Mouse (Mus musculus) c-Kit-positive CD71-positive TER-119-negative erythroid progenitor cells, embryonic 14.5 days (primary cell): ENCODE data around the gene B230307C23Rik.
"Not testable (repeated sequence)": the region's sequence is repeated elsewhere in the genome, so short reads cannot be mapped to it uniquely, and the experiment has no call there.

Experiments used
- DNase-seq: peaks from one replicate; pipeline ENCODE4 v3.0.0-alpha.2; 2013; ENCODE audit warnings: low read depth

The B230307C23Rik gene

DNA sequence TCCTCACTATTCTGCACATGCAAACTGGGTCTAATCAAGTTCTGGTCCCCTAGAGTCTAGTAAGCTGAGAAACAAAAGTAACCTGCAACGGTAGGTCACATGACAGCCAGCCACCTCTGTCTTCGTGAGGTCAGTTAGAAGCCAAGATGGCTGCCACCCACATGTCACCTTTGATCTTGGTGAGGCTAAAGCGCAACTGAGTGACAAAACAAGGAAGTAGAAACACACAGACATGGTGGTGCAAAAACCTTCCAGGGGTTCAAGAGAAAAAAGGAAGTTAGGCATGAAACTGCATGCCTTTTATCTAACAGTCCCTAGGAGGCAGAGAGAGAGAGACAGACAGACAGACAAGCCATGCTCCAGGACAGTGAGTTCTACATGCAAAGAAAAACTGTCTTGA is 25.0 kb downstream of the B230307C23Rik start:
- DNase-seq, result no peak

DNA sequence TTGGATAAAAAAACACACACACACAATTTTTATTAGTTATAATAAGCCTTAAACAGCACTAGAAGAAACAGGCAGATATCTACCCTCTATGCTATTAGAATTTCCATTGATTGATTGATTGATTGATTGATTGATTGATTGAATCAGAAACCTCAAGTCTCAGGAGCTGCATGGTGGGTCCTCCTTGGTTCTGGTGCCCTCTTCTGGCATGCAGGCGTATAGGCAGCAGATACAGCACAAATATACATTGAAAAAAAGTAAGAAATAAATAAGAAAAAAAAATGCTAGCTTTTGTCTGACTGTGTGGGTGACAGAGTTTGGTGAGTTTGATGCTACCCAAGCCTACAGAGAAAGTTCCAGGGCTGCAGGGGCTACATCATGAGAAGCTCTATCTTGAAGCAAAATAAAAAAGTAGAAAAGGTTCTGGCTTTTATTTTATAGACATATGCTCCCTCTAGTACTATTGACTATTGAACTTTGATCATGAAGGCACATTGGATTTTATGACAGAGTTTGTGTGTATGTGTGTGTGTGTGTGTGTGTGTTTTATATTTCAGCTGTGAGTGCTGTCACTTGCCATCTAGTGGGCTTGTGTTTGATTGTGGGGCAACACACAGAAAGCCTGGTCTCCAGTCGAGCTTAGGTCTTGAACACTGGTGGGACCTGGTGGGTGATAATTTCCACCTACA is 25.7 kb downstream of the B230307C23Rik start:
- peak; percentile 77 for DNase-seq

DNA sequence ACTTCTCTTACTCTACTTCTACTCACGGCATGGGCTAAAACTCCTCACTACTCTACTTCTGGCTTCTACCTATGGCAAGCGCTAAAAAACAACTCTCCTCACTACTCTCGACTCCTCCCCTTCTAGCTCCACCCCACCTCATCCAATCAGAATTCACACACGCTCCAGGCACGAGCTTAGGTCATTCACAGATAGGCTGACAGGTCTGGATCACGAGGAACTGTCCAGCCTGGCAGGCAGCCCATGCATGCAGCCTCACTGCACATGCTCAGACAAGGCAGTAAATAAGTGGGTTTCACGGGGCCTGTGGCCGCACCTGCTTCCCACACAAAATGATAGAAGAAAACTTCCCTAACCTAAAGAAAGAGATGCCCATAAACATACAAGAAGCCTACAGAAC is 29.1 kb downstream of the B230307C23Rik start:
- DNase-seq, result not testable (repeated sequence)

DNA sequence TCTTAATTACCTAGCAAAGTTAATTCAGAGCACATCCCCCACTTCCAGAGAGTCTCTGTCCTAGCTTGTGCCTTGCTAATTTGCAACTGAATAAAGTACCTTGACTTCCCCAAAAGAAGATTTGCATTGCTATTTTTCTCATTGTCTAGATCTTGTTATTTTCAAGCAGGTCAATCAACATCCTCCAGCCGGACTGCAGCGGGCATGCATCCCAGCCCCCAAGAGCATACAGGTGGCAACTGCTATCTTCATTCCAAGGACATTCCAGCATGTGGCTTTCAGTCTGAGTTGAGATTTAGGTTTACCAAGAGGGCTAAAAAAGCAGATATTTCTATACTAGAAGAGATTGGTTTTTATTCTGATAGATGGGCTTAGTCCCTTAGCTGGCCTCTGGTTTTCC is 37.9 kb downstream of the B230307C23Rik start:
- DNase-seq, result not testable (repeated sequence)

DNA sequence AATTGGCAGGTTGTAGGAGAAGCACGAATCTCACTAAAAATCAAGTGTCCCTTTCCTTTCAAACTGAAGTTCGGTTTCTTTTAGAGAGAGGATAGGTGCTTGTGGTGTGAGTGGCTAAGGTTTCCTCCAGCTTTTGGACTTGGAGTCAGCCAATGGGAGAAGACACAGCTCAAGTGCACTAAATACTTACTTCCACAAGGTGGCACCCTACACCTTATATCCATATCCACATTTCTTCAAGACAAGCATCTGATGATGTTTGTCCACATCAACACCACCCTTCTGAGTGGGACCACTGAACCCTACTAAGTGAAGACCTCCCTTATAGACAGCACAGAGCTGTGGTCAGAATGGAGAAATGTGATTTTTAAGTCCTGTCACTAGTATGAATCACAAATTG is 44.6 kb downstream of the B230307C23Rik start:
- DNase-seq, result peak; percentile 34

GRCm38 (mm10) chr16:98079382-98079781 is 82.3 kb downstream of the B230307C23Rik start:
- not testable (repeated sequence) for DNase-seq

- DNase-seq, result not testable (repeated sequence)
Measured at GRCm38 (mm10) chr16:98081140-98081539, 84.0 kb downstream of the B230307C23Rik start.
